Mouse (Mus musculus): ENCODE data around the gene Ddx25.

Ddx25 gene

DNA sequence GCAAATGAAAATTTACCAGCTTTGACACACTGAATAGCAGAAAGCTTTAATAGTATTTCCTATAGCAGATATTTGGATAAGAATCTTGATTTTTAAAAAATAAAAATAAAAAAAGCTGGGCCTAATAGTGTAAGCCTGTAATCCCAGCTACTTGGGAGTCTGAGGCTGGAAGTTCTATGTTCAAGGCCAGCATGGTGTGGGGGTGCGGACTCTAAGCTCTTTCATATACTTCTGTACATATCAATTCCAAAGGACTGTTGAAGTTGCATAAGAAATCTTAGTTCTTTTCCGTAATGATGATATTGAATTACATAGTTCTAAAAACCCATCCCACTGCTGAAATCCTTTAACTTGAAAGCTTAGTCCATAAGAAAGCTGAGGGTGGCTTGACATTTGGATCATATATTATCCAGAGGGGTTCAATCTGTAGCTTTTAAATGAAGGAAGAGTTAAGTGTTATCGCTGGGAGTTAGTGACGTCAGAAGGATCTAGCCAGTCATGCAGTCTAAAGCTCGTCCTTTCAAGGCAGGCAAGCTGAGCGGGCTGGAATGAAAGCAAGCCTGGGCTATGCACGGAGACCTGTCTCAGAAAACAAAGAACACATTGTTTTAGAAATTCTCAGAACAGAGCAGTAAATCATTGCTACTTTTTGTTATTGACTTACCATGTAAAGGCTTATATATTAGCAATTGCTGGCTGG, 65.1 kb downstream of the Ddx25 start:
- peak; percentile 39 for DNase-seq

DNA sequence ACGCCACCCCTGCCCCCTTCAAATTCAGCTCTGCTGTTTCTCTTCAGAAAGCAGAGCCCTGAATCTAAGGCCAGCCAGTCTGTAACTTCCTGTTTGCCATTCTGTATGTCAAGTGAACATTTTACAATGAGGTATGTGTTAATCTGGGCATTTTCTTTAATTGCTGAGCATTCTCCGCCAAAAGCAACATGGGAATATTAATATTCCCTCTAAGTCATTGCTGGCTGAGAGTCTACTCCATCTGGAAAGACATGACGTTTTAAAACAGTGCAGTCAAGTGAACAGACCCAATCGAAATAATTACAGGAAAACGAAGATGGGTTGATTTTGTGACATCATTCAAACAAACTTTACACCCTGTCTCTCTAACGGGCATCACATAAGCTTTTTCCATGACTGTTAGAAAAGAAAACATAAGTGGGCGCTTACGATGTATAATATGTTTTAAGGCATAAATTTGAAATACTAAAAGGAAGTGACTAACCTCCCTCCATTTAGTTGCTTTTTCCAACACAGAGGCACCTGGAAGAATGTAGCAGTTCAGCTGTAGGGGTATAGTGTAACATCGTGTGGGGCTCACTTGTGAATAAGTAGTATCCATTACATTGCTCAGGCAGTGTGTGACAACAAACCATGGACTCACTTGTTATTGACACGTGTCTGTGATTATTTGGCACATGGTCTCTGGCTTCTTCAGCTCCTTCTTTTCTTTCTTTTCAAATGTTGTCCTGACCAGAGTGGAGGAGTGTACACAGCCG, 67.0 kb downstream of the Ddx25 start:
- no peak for DNase-seq

DNA sequence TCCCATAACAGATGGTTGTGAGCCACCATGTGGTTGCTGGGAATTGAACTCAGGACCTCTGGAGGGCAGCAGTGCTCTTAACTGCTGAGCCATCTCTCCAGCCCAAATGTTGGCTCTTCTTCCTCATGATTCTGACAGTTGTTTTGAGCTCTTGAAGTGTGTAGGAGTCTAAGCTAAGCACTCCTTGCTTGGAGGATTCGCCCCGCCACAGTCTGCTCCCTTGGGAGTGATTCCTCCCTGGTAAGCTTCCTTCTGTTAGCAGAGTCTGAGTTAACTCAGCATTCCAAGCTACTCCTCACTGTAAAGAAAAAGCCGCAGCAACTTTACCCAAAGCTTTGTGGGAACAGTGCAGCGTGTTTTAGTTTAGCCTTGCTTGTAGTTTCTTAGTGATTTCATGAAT, 69.8 kb downstream of the Ddx25 start:
- no peak for DNase-seq
